Mouse (Mus musculus): ENCODE data around the gene Uaca. TPM values are rescaled to one million over a fixed set of nuclear protein-coding genes. Genes with fewer than 3 reads are reported as not detected.

The Uaca gene
- polyA plus RNA-seq, 1 experiment from 2014 or later, result 13.6 TPM

- H3K9ac ChIP-seq (ENCODE audit: low read depth, low read length), result no peak overlapping the region
These were observed 25.0 kb downstream of the Uaca start for GRCm38 (mm10) chr9:60819340-60819739.

GRCm38 (mm10) chr9:60821501-60821900 lies 27.2 kb downstream of the Uaca start:
- no peaks in the 10 kb centered on the region for H3K9me3 ChIP-seq (replicated peaks; ENCODE audit: control insufficient read depth, low read length, poor library complexity, severe bottlenecking)
- no peak for ATAC-seq
- no peaks in the 10 kb centered on the region for H3K36me3 ChIP-seq (ENCODE audit: control insufficient read depth, insufficient read depth, low read length)
- H3K27ac ChIP-seq (ENCODE audit: low read length), result no peak overlapping the region
- no peaks in the 10 kb centered on the region for H3K27me3 ChIP-seq (ENCODE audit: control insufficient read depth, insufficient read depth, low read depth, low read length)
- 64% methylated on average over 4 of the region's 4 CpGs for WGBS
- H3K4me1 ChIP-seq (ENCODE audit: control insufficient read depth, insufficient read depth, low read length), result no peaks in the 10 kb centered on the region
- H3K4me3 ChIP-seq (ENCODE audit: low read depth, low read length), result no peak overlapping the region
- no peak overlapping the region for H3K9ac ChIP-seq (ENCODE audit: low read depth, low read length)
- no peak overlapping the region for H3K4me2 ChIP-seq (ENCODE audit: low read length)

More at GRCm38 (mm10) chr9:60819340-60819739, 25.0 kb downstream of the Uaca start:
- no peak overlapping the region for H3K27ac ChIP-seq (ENCODE audit: low read length)
- H3K4me3 ChIP-seq (ENCODE audit: low read depth, low read length), result no peak overlapping the region
- no peaks in the 10 kb centered on the region for H3K27me3 ChIP-seq (ENCODE audit: control insufficient read depth, insufficient read depth, low read depth, low read length)
- no peak for ATAC-seq
- H3K9me3 ChIP-seq (replicated peaks; ENCODE audit: control insufficient read depth, low read length, poor library complexity, severe bottlenecking), result no peaks in the 10 kb centered on the region
- 6% methylated on average over 1 of the region's 1 CpGs for WGBS
- no peaks in the 10 kb centered on the region for H3K36me3 ChIP-seq (ENCODE audit: control insufficient read depth, insufficient read depth, low read length)
- H3K4me1 ChIP-seq (ENCODE audit: control insufficient read depth, insufficient read depth, low read length), result no peaks in the 10 kb centered on the region
- no peak overlapping the region for H3K4me2 ChIP-seq (ENCODE audit: low read length)

- Histone ChIP-seq H3K27me3 (ENCODE audit: control insufficient read depth, insufficient read depth, low read depth, low read length) (no peaks in the 10 kb centered on the region), H3K36me3 (ENCODE audit: control insufficient read depth, insufficient read depth, low read length) (no peaks in the 10 kb centered on the region), H3K4me1 (ENCODE audit: control insufficient read depth, insufficient read depth, low read length) (no peaks in the 10 kb centered on the region), H3K9me3 (replicated peaks; ENCODE audit: control insufficient read depth, low read length, poor library complexity, severe bottlenecking) (no peaks in the 10 kb centered on the region), H3K4me2 (ENCODE audit: low read length) (no peak overlapping the region), H3K27ac (ENCODE audit: low read length) (no peak overlapping the region), H3K4me3 (ENCODE audit: low read depth, low read length) (no peak overlapping the region), H3K9ac (ENCODE audit: low read depth, low read length) (no peak overlapping the region)
- WGBS, result 86% methylated on average over 6 of the region's 6 CpGs
- no peak for ATAC-seq
These were observed 28.3 kb downstream of the Uaca start for GRCm38 (mm10) chr9:60822681-60823080.

GRCm38 (mm10) chr9:60825506-60825905 lies 31.2 kb downstream of the Uaca start:
- Histone ChIP-seq H3K4me1 (ENCODE audit: control insufficient read depth, insufficient read depth, low read length) (no peaks in the 10 kb centered on the region), H3K4me3 (ENCODE audit: low read depth, low read length) (no peak overlapping the region), H3K9me3 (replicated peaks; ENCODE audit: control insufficient read depth, low read length, poor library complexity, severe bottlenecking) (no peaks in the 10 kb centered on the region), H3K9ac (ENCODE audit: low read depth, low read length) (no peak overlapping the region), H3K36me3 (ENCODE audit: control insufficient read depth, insufficient read depth, low read length) (no peaks in the 10 kb centered on the region), H3K27ac (ENCODE audit: low read length) (no peak overlapping the region), H3K27me3 (ENCODE audit: control insufficient read depth, insufficient read depth, low read depth, low read length) (no peaks in the 10 kb centered on the region), H3K4me2 (ENCODE audit: low read length) (no peak overlapping the region)
- 96% methylated on average over 7 of the region's 7 CpGs for WGBS
- ATAC-seq, result no peak

- no peak overlapping the region for H3K27ac ChIP-seq (ENCODE audit: low read length)
- H3K4me1 ChIP-seq (ENCODE audit: control insufficient read depth, insufficient read depth, low read length), result no peaks in the 10 kb centered on the region
- H3K9me3 ChIP-seq (replicated peaks; ENCODE audit: control insufficient read depth, low read length, poor library complexity, severe bottlenecking), result no peaks in the 10 kb centered on the region
- no peak for ATAC-seq
- no peaks in the 10 kb centered on the region for H3K27me3 ChIP-seq (ENCODE audit: control insufficient read depth, insufficient read depth, low read depth, low read length)
- no peak overlapping the region for H3K4me3 ChIP-seq (ENCODE audit: low read depth, low read length)
- WGBS, result 76% methylated on average over 7 of the region's 7 CpGs
- H3K36me3 ChIP-seq (ENCODE audit: control insufficient read depth, insufficient read depth, low read length), result no peaks in the 10 kb centered on the region
- no peak overlapping the region for H3K9ac ChIP-seq (ENCODE audit: low read depth, low read length)
- no peak overlapping the region for H3K4me2 ChIP-seq (ENCODE audit: low read length)
These were observed 32.4 kb downstream of the Uaca start for GRCm38 (mm10) chr9:60826759-60827158.

DNA sequence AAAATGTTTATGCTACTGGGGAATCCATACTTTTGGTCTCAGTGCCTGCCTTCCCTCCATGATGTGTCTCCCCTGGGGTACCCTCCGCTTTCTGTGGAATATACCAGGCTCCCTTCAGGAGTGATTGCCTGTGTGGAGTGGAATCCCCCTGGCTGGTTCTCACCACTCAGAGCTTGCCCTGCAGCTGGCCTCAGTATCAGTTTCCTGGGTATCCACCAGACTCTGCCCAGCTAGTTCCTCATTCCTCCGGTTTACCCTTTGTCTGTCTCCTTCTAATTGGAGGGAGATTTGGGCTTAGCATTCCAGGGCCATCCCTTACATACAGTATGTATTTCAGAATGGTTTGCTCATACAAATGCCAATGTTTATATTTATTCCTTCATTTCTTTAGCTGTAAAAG lies 33.9 kb downstream of the Uaca start:
- H3K4me3 ChIP-seq (ENCODE audit: low read depth, low read length), result no peak overlapping the region
- no peak overlapping the region for H3K9ac ChIP-seq (ENCODE audit: low read depth, low read length)
- 80% methylated on average over 2 of the region's 2 CpGs for WGBS
- H3K36me3 ChIP-seq (ENCODE audit: control insufficient read depth, insufficient read depth, low read length), result no peaks in the 10 kb centered on the region
- no peaks in the 10 kb centered on the region for H3K9me3 ChIP-seq (replicated peaks; ENCODE audit: control insufficient read depth, low read length, poor library complexity, severe bottlenecking)
- ATAC-seq, result no peak
- no peaks in the 10 kb centered on the region for H3K27me3 ChIP-seq (ENCODE audit: control insufficient read depth, insufficient read depth, low read depth, low read length)
- no peaks in the 10 kb centered on the region for H3K4me1 ChIP-seq (ENCODE audit: control insufficient read depth, insufficient read depth, low read length)
- no peak overlapping the region for H3K4me2 ChIP-seq (ENCODE audit: low read length)
- no peak overlapping the region for H3K27ac ChIP-seq (ENCODE audit: low read length)

DNA sequence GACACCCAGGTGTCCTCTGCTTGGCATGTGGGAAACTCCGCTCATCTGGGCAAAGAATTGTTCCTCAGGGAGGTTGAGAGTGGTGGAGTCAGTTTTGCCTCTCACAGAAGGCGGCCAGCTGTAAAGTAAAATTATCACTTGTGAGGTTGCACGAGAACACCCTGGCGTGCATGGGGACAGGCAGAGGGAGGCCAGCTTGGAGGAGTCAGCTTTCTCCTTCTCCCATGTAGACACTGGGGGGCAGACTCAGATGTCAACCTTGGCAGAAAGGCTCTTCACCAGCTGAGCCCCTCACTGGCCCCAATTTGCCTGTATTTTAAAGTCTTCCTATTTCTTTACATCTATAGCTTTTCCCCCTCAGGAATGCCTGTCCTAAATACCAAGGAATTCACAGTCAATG lies 35.3 kb downstream of the Uaca start:
- no peaks in the 10 kb centered on the region for H3K4me1 ChIP-seq (ENCODE audit: control insufficient read depth, insufficient read depth, low read length)
- WGBS, result 89% methylated on average over 4 of the region's 4 CpGs
- no peaks in the 10 kb centered on the region for H3K9me3 ChIP-seq (replicated peaks; ENCODE audit: control insufficient read depth, low read length, poor library complexity, severe bottlenecking)

DNA sequence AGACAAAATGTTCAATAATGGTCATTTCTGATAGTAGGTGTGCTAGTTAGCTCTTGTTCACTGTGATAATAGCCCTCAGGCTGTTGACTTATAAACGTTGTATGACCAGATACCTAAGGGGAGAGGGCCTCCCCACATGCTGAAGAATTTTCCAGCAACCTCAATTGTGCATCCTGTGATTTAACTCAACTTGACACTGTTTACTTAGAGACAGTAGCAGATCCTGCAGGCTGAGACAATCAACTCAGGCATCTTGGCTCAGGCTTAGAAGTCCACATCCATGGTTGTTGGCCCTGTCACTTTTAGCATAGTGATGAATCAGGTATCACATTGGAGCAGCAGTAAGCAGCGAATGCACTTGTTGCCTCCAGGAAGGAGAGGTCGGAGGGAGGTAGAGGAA lies 35.7 kb downstream of the Uaca start:
- no peak overlapping the region for H3K4me3 ChIP-seq (ENCODE audit: low read depth, low read length)
- H3K9ac ChIP-seq (ENCODE audit: low read depth, low read length), result no peak overlapping the region
- no peaks in the 10 kb centered on the region for H3K27me3 ChIP-seq (ENCODE audit: control insufficient read depth, insufficient read depth, low read depth, low read length)
- ATAC-seq, result no peak
- no peak overlapping the region for H3K27ac ChIP-seq (ENCODE audit: low read length)
- no peak overlapping the region for H3K4me2 ChIP-seq (ENCODE audit: low read length)
- H3K9me3 ChIP-seq (replicated peaks; ENCODE audit: control insufficient read depth, low read length, poor library complexity, severe bottlenecking), result no peaks in the 10 kb centered on the region
- no peaks in the 10 kb centered on the region for H3K4me1 ChIP-seq (ENCODE audit: control insufficient read depth, insufficient read depth, low read length)
- H3K36me3 ChIP-seq (ENCODE audit: control insufficient read depth, insufficient read depth, low read length), result no peaks in the 10 kb centered on the region
- WGBS, result 77% methylated on average over 3 of the region's 3 CpGs

More for the DNA sequence above, 35.3 kb downstream of the Uaca start:
- Histone ChIP-seq H3K4me3 (ENCODE audit: low read depth, low read length) (no peak overlapping the region), H3K27me3 (ENCODE audit: control insufficient read depth, insufficient read depth, low read depth, low read length) (no peaks in the 10 kb centered on the region), H3K4me2 (ENCODE audit: low read length) (no peak overlapping the region), H3K36me3 (ENCODE audit: control insufficient read depth, insufficient read depth, low read length) (no peaks in the 10 kb centered on the region), H3K27ac (ENCODE audit: low read length) (no peak overlapping the region), H3K9ac (ENCODE audit: low read depth, low read length) (no peak overlapping the region)
- ATAC-seq, result no peak

DNA sequence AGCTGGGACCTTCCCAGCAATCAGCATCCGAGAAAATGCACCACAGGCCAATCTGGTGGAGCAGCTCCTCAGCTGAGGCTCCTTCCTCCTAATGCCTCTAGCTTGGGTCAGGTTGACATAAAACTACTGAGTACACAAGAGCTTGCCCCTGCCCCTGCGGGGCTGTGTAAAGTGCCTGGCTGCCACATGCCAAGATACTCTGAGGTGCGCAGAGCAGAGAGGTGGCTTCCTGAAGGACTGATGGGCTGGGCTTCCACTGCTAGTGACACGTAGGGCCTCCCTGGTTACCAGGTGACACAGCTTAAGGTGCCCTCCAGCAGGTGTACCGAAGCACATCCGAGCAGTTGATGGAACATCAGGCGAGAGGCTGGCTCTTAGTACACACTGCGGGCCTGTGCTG lies 37.9 kb downstream of the Uaca start:
- Histone ChIP-seq H3K27me3 (ENCODE audit: control insufficient read depth, insufficient read depth, low read depth, low read length) (no peaks in the 10 kb centered on the region), H3K4me2 (ENCODE audit: low read length) (no peak overlapping the region), H3K4me1 (ENCODE audit: control insufficient read depth, insufficient read depth, low read length) (peaks cover under 1% of the 10 kb centered on the region; the same call in 1 of the 2 replicates), H3K9ac (ENCODE audit: low read depth, low read length) (no peak overlapping the region), H3K4me3 (ENCODE audit: low read depth, low read length) (no peak overlapping the region), H3K36me3 (ENCODE audit: control insufficient read depth, insufficient read depth, low read length) (no peaks in the 10 kb centered on the region), H3K9me3 (replicated peaks; ENCODE audit: control insufficient read depth, low read length, poor library complexity, severe bottlenecking) (no peaks in the 10 kb centered on the region), H3K27ac (ENCODE audit: low read length) (no peak overlapping the region)
- ATAC-seq, result no peak
- 94% methylated on average over 8 of the region's 8 CpGs for WGBS

DNA sequence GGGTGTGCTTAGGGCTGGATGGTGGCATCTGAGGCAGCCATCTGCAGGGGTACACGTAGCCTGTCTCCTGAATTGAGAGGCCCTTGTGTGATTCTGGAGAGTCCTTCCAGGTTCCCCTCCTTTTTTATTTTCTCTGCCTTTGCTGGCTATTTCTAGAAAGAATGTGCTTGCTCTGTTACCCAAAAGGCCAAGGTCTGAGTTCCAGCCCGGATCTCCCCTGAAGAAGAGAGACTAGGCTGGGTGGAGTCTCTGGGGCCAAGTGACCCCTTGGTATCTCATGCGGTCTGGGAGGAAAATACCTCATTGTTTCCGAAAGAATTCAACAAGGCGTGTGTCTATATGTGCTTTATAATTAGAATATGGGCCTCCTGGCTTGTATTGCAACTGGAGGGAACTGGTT lies 41.8 kb downstream of the Uaca start:
- no peaks in the 10 kb centered on the region for H3K9me3 ChIP-seq (replicated peaks; ENCODE audit: control insufficient read depth, low read length, poor library complexity, severe bottlenecking)
- no peak for ATAC-seq

More for the DNA sequence above, 41.8 kb downstream of the Uaca start:
- WGBS, result 65% methylated on average over 5 of the region's 5 CpGs
- no peak overlapping the region for H3K27ac ChIP-seq (ENCODE audit: low read length)
- H3K9ac ChIP-seq (ENCODE audit: low read depth, low read length), result no peak overlapping the region
- no peak overlapping the region for H3K4me2 ChIP-seq (ENCODE audit: low read length)
- H3K36me3 ChIP-seq (ENCODE audit: control insufficient read depth, insufficient read depth, low read length), result no peaks in the 10 kb centered on the region
- no peaks in the 10 kb centered on the region for H3K27me3 ChIP-seq (ENCODE audit: control insufficient read depth, insufficient read depth, low read depth, low read length)
- no peak overlapping the region for H3K4me3 ChIP-seq (ENCODE audit: low read depth, low read length)
- peaks cover 14% of the 10 kb centered on the region; the same call in 1 of the 2 replicates for H3K4me1 ChIP-seq (ENCODE audit: control insufficient read depth, insufficient read depth, low read length)

Data from midbrain, embryonic 16.5 days (tissue).